Mouse (Mus musculus) kidney, adult 2 months (tissue): Measurements from ENCODE around the gene Smarca2.

Experiments used
- CTCF ChIP-seq: fragments of 200-500 bp; conservative IDR thresholded peaks from 2 replicates; pipeline ENCODE4 v1.5.1; 2011; ENCODE audit warnings: low read depth, mild to moderate bottlenecking, control low read depth, low read length, moderate library complexity, mixed read lengths; ENCODE audit not compliant: insufficient read depth, insufficient read length
- POLR2A ChIP-seq: fragments of 200-500 bp; IDR thresholded peaks from one replicate; pipeline ENCODE4 v1.6.1; 2011; ENCODE audit warnings: low read depth, low read length, control low read depth

GRCm38 (mm10) chr19:26569461-26569860 lies 35.4 kb upstream of the Smarca2 start:
- TF ChIP-seq POLR2A (no peak), CTCF (no peak)
